Mouse (Mus musculus) neural tube, embryonic 13.5 days (tissue): ENCODE data around the gene Cldn9. TPM values are rescaled to one million over a fixed set of nuclear protein-coding genes. Genes with fewer than 3 reads are reported as not detected.

ENCODE experiments used
- ATAC-seq: fragments of 200-750 bp; cut with Nextera tagmentation; 2 replicates; pipeline ENCODE4 v1.8.0; 2017; ENCODE audit warnings: low read depth, mild to moderate bottlenecking, moderate TSS enrichment, moderate library complexity
- H3K27ac ChIP-seq: fragments of 300-500 bp; sonication (generic); replicated peaks from 2 replicates; pipeline ENCODE4 v1.5.1; 2015; ENCODE audit warnings: moderate library complexity, mild to moderate bottlenecking, inconsistent platforms
- H3K27me3 ChIP-seq: fragments of 300-500 bp; sonication (generic); 2 replicates; pipeline ENCODE4 v1.6.1; 2015; ENCODE audit warnings: mild to moderate bottlenecking, inconsistent platforms
- H3K36me3 ChIP-seq: fragments of 300-500 bp; sonication (generic); 2 replicates; pipeline ENCODE4 v1.6.1; 2015; ENCODE audit warnings: mild to moderate bottlenecking, inconsistent platforms
- H3K4me1 ChIP-seq: fragments of 300-500 bp; sonication (generic); replicated peaks from 2 replicates; pipeline ENCODE4 v1.6.1; 2015; ENCODE audit warnings: inconsistent platforms
- H3K4me2 ChIP-seq: fragments of 300-500 bp; sonication (generic); 2 replicates; pipeline ENCODE4 v1.6.1; 2015; ENCODE audit warnings: inconsistent platforms, mild to moderate bottlenecking, moderate library complexity
- H3K4me3 ChIP-seq: fragments of 300-500 bp; sonication (generic); 2 replicates; pipeline ENCODE4 v1.5.1; 2015; ENCODE audit warnings: mild to moderate bottlenecking, inconsistent platforms
- H3K9ac ChIP-seq: fragments of 300-500 bp; sonication (generic); 2 replicates; pipeline ENCODE4 v1.6.1; 2015; ENCODE audit warnings: moderate library complexity, mild to moderate bottlenecking, inconsistent platforms
- H3K9me3 ChIP-seq: fragments of 300-500 bp; sonication (generic); 2 replicates; pipeline ENCODE4 v1.6.1; 2016; ENCODE audit warnings: inconsistent platforms
- WGBS: fragments of 180-500 bp; shearing (Covaris S2); methylation state at CpG from one replicate; pipeline ENCODE4 v1.1.7; 2015; 5-methylcytosine and 5-hydroxymethylcytosine counted together
- polyA plus RNA-seq: library from polyadenylated mRNA; unstranded; fragments of >200 nt; fragmentation: Nextera tagmentation; extraction: Ambion mirVana; gene quantifications from 2 replicates; pipeline ENCODE4 v1.2.1, GENCODE M21; 2015

Gene Cldn9
- polyA plus RNA-seq, 1 experiment from 2014 or later: 1.3 TPM

DNA sequence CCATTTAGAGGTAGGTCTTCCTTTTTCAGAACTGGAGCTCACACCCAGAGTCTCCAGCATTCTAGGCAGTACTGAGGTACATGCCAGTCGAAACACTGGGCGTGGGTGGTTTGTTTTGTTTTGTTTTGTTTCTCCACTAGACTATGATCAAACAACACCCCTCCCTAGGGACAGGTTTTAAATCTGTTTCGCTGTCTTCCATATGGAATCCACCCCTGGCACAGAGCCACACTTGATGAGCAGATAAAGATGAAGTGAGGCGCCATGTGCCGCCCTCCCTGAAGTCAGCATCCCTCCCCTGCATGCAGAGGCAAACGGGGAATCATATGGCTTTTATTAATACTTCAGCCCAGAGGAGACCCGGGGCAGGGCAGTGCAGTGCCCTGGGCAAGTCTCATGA, 20.9 kb upstream of the Cldn9 start:
- WGBS: 40% methylated on average over 7 of the region's 7 CpGs
- Histone ChIP-seq H3K9ac (peak overlapping the region; percentile 6; the same call in 1 of the 2 replicates), H3K4me2 (0 out of 2 replicates have a peak overlapping the region, but pooled peaks have one; percentile 4), H3K36me3 (no peaks in the 10 kb centered on the region), H3K9me3 (no peaks in the 10 kb centered on the region), H3K4me3 (no peak overlapping the region), H3K4me1 (peaks cover 14% of the 10 kb centered on the region), H3K27ac (0 out of 2 replicates have a peak overlapping the region, but pooled peaks have one; percentile 4), H3K27me3 (peaks cover 33% of the 10 kb centered on the region)
- ATAC-seq: peak; percentile 36; the same call in 1 of the 2 replicates

GRCm38 (mm10) chr17:23703301-23703700, 19.5 kb upstream of the Cldn9 start:
- 88% methylated on average over 9 of the region's 9 CpGs for WGBS
- no peak for ATAC-seq
- no peaks in the 10 kb centered on the region for H3K9me3 ChIP-seq
- no peak overlapping the region for H3K4me2 ChIP-seq
- H3K4me1 ChIP-seq: peaks cover 21% of the 10 kb centered on the region
- no peak overlapping the region for H3K4me3 ChIP-seq
- no peak overlapping the region for H3K9ac ChIP-seq
- H3K36me3 ChIP-seq: no peaks in the 10 kb centered on the region
- peaks cover 44% of the 10 kb centered on the region for H3K27me3 ChIP-seq
- H3K27ac ChIP-seq: no peak overlapping the region

- peaks cover 16% of the 10 kb centered on the region for H3K4me1 ChIP-seq
- under 1% methylated on average over 27 of the region's 28 CpGs for WGBS
- peak overlapping the region; percentile 64 for H3K27ac ChIP-seq
- peak overlapping the region; percentile 78 for H3K4me3 ChIP-seq
- peaks cover 49% of the 10 kb centered on the region for H3K27me3 ChIP-seq
- peak; percentile 96 for ATAC-seq
- H3K36me3 ChIP-seq: no peaks in the 10 kb centered on the region
- no peaks in the 10 kb centered on the region for H3K9me3 ChIP-seq
- peak overlapping the region; percentile 78 for H3K9ac ChIP-seq
- H3K4me2 ChIP-seq: peak overlapping the region; percentile 94
Observed at GRCm38 (mm10) chr17:23700079-23700478, 16.3 kb upstream of the Cldn9 start.

GRCm38 (mm10) chr17:23699131-23700077, 15.6 kb upstream of the Cldn9 start:
- H3K27me3 ChIP-seq: peaks cover 49% of the 10 kb centered on the region
- no peaks in the 10 kb centered on the region for H3K9me3 ChIP-seq
- H3K36me3 ChIP-seq: no peaks in the 10 kb centered on the region
- peak; percentile 80 for ATAC-seq
- peak overlapping the region; percentile 64 for H3K27ac ChIP-seq
- H3K4me3 ChIP-seq: peak overlapping the region; percentile 78
- peaks cover 11% of the 10 kb centered on the region for H3K4me1 ChIP-seq
- peak overlapping the region; percentile 94 for H3K4me2 ChIP-seq
- under 1% methylated on average over 74 of the region's 101 CpGs for WGBS
- H3K9ac ChIP-seq: peak overlapping the region; percentile 78

- H3K27ac ChIP-seq: no peak overlapping the region
- H3K9me3 ChIP-seq: no peaks in the 10 kb centered on the region
- WGBS: 7% methylated on average over 3 of the region's 3 CpGs
- H3K27me3 ChIP-seq: peaks cover 28% of the 10 kb centered on the region
- no peak for ATAC-seq
- H3K4me1 ChIP-seq: peaks cover 11% of the 10 kb centered on the region
- H3K36me3 ChIP-seq: no peaks in the 10 kb centered on the region
- no peak overlapping the region for H3K4me2 ChIP-seq
- no peak overlapping the region for H3K9ac ChIP-seq
- H3K4me3 ChIP-seq: no peak overlapping the region
Observed at GRCm38 (mm10) chr17:23695801-23696200, 12.0 kb upstream of the Cldn9 start.

DNA sequence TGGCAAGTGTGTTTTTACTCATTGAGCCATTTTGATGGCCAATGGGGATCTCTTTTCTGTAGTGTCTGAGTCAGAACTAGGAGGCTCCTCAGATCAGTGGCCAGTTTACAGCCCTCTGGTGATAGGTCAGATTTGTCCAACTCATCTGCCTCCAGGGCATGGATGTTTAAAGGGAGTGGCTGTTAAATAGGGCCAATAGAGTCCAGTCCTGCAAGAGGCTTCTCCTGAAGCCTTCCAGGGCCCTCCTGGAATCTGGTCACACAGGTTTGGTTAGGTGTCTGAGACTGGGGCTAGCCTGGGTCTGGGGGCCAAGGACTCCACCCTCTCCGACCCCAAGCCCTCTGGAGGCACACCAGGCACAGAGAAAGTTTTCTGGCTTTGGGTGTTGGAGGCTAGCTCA, 10.7 kb upstream of the Cldn9 start:
- no peak for ATAC-seq
- Histone ChIP-seq H3K27me3 (peaks cover 26% of the 10 kb centered on the region), H3K36me3 (no peaks in the 10 kb centered on the region), H3K27ac (no peak overlapping the region), H3K9me3 (no peaks in the 10 kb centered on the region), H3K4me2 (no peak overlapping the region), H3K9ac (no peak overlapping the region), H3K4me3 (no peak overlapping the region), H3K4me1 (peaks cover 7% of the 10 kb centered on the region)
- 47% methylated on average over 1 of the region's 1 CpGs for WGBS

GRCm38 (mm10) chr17:23683226-23683625, 600 bp downstream of the Cldn9 start:
- 17% methylated on average over 15 of the region's 15 CpGs for WGBS
- H3K27me3 ChIP-seq: peaks cover 71% of the 10 kb centered on the region
- no peak overlapping the region for H3K27ac ChIP-seq
- peaks cover 18% of the 10 kb centered on the region for H3K4me1 ChIP-seq
- no peaks in the 10 kb centered on the region for H3K36me3 ChIP-seq
- no peak overlapping the region for H3K4me3 ChIP-seq
- no peak overlapping the region for H3K9ac ChIP-seq
- ATAC-seq: no peak
- H3K4me2 ChIP-seq: no peak overlapping the region; the same call in 1 of the 2 replicates
- no peaks in the 10 kb centered on the region for H3K9me3 ChIP-seq

- H3K9me3 ChIP-seq: no peaks in the 10 kb centered on the region
- H3K36me3 ChIP-seq: no peaks in the 10 kb centered on the region
- no peak overlapping the region for H3K9ac ChIP-seq
- peaks cover 78% of the 10 kb centered on the region for H3K27me3 ChIP-seq
- no peak overlapping the region for H3K4me3 ChIP-seq
- no peak overlapping the region for H3K27ac ChIP-seq
- ATAC-seq: no peak
- WGBS: 56% methylated on average over 3 of the region's 3 CpGs
- H3K4me1 ChIP-seq: peaks cover 21% of the 10 kb centered on the region
- no peak overlapping the region for H3K4me2 ChIP-seq
Observed at GRCm38 (mm10) chr17:23682530-23682929, 1.3 kb downstream of the Cldn9 start.

DNA sequence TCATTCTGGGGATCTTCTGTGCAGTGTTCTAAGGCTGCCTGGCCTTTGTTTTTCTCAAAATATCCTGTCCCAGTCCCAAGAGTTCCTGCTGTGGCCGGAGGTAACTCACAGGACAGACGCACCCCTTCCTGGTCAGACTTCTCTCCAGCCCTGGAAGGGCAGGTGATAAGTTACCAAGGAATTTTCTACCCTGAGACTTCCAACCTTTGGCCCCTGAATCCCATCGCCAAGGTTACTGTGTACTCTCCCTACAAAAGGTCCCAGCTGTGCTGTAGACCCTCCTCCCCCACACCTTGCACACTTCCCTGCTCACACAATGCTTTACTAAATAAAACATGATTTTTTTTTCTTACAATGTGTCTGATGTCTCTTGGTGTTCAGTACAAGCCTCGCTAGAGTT, 1.7 kb downstream of the Cldn9 start:
- 61% methylated on average over 4 of the region's 4 CpGs for WGBS
- Histone ChIP-seq H3K9ac (no peak overlapping the region), H3K4me3 (no peak overlapping the region), H3K27me3 (peaks cover 80% of the 10 kb centered on the region), H3K27ac (no peak overlapping the region), H3K4me1 (peaks cover 25% of the 10 kb centered on the region), H3K9me3 (no peaks in the 10 kb centered on the region), H3K4me2 (no peak overlapping the region), H3K36me3 (no peaks in the 10 kb centered on the region)
- ATAC-seq: no peak

GRCm38 (mm10) chr17:23681086-23681485, 2.7 kb downstream of the Cldn9 start:
- Histone ChIP-seq H3K36me3 (no peaks in the 10 kb centered on the region), H3K4me1 (peaks cover 35% of the 10 kb centered on the region), H3K9ac (no peak overlapping the region), H3K9me3 (no peaks in the 10 kb centered on the region), H3K4me3 (no peak overlapping the region), H3K27ac (no peak overlapping the region), H3K4me2 (no peak overlapping the region), H3K27me3 (peaks cover 90% of the 10 kb centered on the region)
- 79% methylated on average over 10 of the region's 10 CpGs for WGBS
- no peak for ATAC-seq

- no peak for ATAC-seq
- no peak overlapping the region for H3K9ac ChIP-seq
- H3K9me3 ChIP-seq: no peaks in the 10 kb centered on the region
- H3K36me3 ChIP-seq: no peaks in the 10 kb centered on the region
- WGBS: 66% methylated on average over 9 of the region's 9 CpGs
- H3K4me2 ChIP-seq: no peak overlapping the region
- H3K27ac ChIP-seq: no peak overlapping the region
- no peak overlapping the region for H3K4me3 ChIP-seq
- peaks cover 42% of the 10 kb centered on the region for H3K4me1 ChIP-seq
- H3K27me3 ChIP-seq: peaks cover 94% of the 10 kb centered on the region
Observed at GRCm38 (mm10) chr17:23680336-23680735, 3.5 kb downstream of the Cldn9 start.

DNA sequence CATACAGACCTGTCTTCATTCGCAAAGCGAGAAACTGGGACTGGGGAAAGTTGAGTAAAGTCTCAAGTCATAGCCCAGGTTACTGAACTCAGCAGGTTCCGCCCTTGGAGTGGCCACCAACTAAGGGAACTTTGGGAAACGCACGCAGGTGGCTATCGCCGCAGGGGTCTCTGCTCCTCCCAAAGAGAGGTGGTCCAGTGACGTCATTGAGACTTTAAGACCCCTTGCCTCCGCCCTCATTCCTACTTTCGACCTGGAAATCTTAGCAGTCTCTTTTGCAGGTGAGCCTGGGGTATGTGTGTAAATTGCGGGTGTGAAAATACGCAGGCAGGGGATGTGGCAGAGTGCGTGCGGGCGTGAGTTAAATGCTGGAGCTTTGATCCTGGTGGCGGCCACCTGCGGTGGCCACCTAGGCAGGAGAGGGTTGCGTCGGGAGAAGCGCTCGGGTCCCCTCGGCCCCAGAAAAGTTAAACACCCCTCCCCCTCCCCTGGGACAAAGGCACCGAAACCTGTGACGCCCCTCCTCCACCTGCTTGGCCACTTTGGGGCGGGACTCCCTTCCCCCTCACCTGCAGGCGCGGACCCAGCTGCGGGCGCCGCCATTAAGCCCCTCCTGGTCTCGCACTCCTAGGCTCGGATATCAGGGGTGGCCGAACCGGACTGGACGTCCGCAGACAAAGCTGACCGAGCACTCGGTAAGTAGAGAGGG, 4.5 kb downstream of the Cldn9 start, which contains the start of gene Cldn6:
Gene Cldn6, plus strand, starts transcription at position 123 of the 709 bp plus-strand sequence.
- no peak for ATAC-seq
- H3K4me2 ChIP-seq: peak within 1 kb of the TSS; percentile 9; the same call in 1 of the 2 replicates
- peaks cover 50% of the 10 kb centered on the region for H3K4me1 ChIP-seq
- no peaks in the 10 kb centered on the region for H3K9me3 ChIP-seq
- no peaks in the 10 kb centered on the region for H3K36me3 ChIP-seq
- H3K27ac ChIP-seq: no peak within 1 kb of the TSS
- 1% methylated on average over 38 of the region's 38 CpGs for WGBS
- peaks cover 96% of the 10 kb centered on the region for H3K27me3 ChIP-seq
- H3K4me3 ChIP-seq: no peak within 1 kb of the TSS
- H3K9ac ChIP-seq: no peak within 1 kb of the TSS
